Mouse (Mus musculus): ENCODE measurements around the gene Gpr137. TPM values are rescaled to one million over a fixed set of nuclear protein-coding genes. Genes with fewer than 3 reads are reported as not detected.

Gene Gpr137
- total RNA-seq, 2 experiments from 2014 or later: 35.0 to 38.8 TPM

DNA sequence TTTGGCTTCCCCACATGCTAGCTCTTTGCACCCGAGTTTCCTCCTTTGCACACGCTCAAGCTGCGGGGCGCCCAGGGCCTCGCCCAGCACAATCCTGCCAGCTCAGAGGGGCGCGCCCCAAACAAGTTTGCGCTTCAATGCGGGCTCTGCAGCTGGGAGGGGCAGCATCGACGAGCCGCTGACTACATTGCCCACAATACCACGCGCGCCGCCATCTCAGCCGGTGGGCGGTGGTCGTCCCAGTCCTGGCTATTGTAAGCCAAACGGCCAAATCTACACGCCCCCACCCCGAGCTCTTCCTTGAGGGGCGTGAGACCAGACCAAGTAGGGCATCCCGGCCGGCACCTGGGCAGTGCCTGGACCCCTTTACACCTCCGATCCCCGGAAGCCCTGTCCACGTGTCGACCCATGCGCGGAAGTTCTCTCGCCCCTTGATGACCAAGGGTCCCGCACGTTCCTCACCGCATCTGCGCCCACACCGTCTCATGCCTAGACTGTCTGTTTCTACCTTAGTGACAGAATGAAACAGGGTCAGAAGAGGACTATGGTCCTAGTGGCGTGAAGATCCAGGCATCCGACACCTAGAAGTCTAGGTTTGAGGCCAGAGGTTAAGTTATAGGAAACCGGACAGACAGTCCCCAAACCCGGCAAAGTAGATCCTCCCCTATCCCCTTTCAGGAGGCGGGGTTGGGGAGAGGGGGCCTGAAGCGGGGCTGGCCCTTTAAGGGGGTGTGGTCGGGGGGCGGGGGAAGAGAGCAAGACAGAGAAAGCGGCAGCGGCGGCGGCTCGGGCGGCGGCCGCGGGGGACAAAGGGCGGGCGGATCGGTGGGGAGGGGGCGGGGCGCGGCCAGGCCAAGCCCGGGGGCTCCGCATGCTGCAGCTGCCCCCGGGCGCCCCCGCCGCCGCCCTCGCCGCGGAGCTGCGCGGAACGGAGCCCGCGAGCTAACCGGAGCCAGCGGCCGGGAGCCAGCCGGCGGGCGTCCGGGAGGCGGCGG is 32.2 kb upstream of the Gpr137 start, which contains the start of gene Ppp1r14b:
TSS of gene Ppp1r14b (plus strand) at position 758 of the 995 bp plus-strand sequence.
- DNase-seq (ENCODE audit: low spot score): peak; percentile 64
- intact Hi-C loops (cut with DNase I): loop anchor here (5.0 kb wide), 1 partner anchor 48 kb away; no protein-coding TSS in a partner anchor

DNA sequence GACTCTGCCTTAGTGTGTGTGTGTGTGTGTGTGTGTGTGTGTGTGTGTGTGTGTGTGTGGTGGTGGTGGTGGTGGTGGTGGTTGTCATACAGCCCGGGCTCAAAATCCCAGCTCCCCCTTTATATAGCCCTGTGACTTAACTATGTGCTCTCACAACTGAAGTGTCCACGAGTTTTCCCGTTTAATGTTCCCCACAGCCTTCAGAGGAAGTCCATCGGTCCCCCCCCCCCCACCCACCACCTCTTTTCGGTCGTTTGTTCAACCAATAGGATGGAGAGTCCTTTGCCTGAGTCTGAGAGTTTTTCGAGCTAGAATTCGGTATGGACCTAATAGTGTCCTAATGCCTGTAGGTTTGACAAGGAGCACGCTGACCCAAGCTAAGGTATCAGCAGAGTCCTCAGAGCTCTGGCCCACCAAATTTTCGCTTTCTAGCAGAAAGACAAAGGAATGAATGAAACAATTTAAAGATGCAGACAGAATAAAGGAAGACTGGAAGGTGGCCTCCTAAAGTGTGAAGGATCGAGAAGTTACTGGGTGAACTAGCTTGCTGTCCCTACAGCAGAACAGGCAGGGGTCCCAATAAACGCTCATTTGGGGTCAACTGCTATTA is 31.4 kb upstream of the Gpr137 start:
- DNase-seq (ENCODE audit: low spot score): no peak
- intact Hi-C loops (cut with DNase I): no loop called here

DNA sequence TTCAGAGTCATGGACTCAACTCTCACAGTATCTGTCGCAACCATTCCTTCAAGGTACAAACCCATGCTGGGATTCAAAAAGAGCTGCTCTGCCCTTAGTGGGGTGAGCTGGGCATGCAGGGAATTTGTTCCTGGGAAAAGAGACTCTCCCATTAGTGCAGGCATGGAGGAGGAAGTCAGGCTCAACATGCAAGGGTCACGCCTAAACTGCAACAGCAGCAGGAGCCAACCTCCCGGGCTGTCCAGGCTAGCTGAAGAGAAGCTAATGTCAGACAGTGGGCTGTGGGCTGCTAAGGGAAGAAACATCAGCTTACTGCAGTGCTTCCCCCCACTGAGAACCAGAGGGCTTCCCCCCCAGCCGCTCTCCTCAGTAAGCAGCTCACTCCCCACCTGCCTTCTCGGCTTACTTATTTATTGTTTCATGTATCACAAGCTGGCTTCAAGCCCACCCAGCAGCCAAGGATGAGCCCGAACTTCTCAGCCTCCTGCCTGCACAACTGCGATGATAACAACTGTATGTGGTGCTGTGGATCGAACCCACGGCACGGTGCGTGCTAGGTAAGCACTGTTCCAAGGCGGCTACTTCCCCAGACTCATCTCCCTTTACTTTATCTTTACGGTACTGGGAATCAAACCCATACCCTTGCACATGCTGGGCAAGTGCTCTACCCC is 30.1 kb upstream of the Gpr137 start:
- intact Hi-C loops (cut with DNase I): no loop called here
- no peak for DNase-seq (ENCODE audit: low spot score)

DNA sequence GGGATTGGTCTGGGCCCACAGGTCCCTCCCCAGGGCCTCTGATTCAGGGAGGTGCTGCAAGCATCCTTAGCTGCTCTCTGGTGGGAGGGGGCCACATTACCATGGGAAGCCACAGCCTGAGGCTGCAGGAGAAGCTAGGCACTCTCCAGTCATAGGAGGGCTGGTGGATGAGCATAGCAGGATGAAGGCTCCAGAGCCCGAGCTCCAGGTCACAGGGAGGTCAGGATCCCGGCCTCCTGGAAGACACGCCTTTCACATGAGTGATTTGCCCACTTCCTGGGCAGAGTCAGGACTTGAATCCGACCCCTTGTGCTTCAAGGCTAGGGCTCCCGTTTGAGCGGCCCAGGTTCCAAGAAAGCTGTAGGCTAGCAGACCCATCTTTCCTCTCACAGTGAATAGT is 29.4 kb upstream of the Gpr137 start:
- no peak for DNase-seq (ENCODE audit: low spot score)
- intact Hi-C loops (cut with DNase I): no loop called here

DNA sequence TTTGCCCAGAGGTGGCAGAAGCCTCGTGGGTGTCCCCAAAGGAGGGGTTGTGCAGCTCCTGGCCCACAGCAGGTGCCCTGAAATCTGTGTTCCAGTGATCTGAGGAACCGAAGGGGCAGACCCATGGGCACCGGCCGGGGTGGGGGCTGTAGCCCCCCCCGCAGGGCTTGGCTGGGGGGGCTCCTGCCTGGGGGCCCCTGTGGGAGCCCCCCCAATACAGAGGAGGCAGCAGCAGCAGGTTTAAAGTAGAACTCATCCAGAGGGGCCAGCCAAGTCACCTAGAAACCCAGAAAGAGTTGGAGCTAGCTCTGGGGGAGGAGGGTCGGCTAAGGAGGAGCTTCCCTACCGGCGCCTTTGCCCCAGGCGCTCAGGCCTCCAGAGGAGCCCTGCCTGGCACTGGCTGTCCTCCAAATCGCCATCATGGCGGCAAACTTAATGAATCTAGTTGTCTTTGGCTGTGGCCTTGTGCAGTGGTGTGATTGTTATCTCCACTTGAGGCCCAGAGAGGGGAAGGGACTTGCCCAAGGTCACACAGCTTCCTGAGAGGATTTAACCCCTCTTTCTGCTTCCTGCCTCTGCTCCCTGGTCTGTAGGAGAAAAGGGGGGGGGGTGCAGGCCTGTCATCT is 28.3 kb upstream of the Gpr137 start:
- intact Hi-C loops (cut with DNase I): no loop called here

DNA sequence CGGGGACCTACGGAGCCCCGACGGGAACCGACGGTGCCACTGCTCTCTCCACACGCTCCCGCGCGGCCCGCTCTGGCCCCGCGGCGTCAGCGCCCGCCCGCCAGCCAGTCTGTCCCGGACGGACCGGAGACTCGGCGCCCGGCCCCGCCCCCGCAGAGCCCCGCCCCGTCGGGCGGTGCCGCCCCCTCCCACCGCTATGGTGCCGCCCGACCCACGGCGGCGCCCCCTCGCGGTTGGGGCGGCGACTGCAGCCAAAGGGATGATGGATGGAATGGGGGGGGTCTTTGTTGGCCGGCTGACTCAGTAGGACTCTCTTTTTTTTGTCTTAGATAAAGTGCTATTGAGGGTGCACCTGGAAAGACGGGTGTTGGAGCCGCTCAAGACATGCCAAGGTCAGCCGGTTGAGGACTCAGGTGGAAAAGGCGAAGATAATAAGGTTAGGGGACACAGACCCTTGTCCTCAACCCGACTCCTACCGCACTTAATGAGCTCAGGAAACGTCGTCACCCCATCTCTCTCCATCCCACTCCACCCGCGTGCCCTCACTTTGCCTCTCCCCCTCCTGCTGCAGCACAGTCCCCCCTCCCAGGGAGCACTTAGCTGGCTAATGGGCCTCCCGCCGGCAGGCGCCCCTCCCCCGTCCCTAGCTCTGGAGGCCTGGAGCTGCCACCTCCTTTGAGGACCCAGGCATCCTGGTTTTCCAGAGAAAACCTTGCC is 27.5 kb upstream of the Gpr137 start:
- intact Hi-C loops (cut with DNase I): loop anchor here (2.0 kb wide), 2 partner anchors 15 to 47 kb away; no protein-coding TSS in a partner anchor

More for the DNA sequence above, 28.3 kb upstream of the Gpr137 start:
- no peak for DNase-seq (ENCODE audit: low spot score)

DNA sequence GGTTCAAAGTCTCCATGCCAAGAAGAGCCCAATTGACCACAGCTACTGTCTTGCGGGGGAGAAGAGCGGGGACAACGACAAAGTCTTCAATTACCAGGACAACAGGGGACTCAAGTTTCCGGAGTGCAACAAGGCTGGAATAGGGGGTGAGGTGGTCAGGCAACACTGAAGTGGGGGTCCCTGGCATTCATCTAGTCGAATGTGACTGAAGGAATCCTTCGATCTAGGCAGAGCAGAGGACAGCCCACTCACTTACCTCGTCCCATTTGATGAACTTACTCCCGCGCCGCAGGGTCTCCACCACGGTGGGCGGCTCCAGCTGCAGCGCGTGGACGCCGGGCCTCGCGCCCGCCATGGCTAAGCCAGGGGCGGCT is 27.0 kb upstream of the Gpr137 start:
- DNase-seq (ENCODE audit: low spot score): no peak
- intact Hi-C loops (cut with DNase I): loop anchor here (2.0 kb wide), 2 partner anchors 14 to 46 kb away; no protein-coding TSS in a partner anchor

More for the DNA sequence above, 27.5 kb upstream of the Gpr137 start:
- DNase-seq (ENCODE audit: low spot score): peak; percentile 55

DNA sequence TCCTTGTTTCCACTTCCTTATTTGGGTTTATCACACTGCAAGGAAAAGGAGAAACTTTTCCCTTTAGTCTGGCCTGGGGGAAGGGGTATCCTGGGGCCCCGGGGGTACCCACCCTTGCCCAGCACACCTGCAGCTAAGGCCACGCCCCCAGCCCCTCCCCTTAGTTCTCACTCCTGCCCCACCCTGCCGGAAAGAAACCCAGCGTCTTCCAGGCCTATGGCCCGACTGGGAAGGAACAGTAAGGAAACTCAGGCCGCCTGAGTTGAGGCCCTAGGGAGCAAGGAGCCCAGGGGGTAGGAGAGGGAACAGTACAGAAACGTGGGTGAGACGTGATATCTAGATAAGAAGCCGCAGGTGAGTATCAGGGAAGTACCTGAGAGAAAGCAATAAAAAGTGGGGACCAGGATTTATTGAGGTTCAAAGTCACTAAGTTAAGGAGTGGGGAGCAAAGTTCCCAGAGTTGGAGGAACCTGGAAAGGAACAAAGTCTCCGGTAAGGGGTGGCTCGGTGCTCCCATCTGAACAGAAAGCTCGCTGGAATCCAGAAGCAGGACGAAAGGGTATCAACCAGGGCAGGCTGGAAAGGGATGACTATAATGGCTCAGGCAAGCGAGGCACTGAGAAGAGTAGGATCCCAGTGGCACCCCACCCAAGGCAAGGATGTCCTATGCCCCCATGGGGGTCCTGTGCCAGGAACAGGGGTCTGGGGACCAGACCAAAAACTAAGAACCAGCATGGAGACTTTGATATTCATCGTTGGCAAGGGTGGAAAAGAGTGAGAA is 26.4 kb upstream of the Gpr137 start:
- DNase-seq (ENCODE audit: low spot score): no peak
- intact Hi-C loops (cut with DNase I): loop anchor here (2.0 kb wide), 2 partner anchors 14 to 46 kb away; no protein-coding TSS in a partner anchor

DNA sequence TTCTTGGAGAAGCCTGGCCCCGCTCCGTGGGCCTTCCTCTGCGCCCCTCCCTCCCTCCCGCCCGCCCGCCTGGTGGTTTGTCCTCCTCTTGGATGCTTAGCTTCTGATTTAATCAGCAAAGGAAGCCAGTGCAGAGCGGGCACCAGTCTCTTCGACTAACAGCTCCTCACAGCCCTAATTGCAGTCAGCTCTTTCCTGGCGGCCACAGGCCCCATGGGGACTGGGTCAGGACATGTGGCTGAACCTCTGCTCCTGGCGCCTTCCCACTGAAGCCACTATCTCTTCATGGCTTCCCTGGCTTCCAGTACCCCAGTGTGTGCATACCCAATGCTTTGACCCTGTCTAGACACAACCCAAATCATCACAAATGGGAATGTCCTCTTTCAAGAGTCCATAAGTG is 14.2 kb upstream of the Gpr137 start:
- no peak for DNase-seq (ENCODE audit: low spot score)

DNA sequence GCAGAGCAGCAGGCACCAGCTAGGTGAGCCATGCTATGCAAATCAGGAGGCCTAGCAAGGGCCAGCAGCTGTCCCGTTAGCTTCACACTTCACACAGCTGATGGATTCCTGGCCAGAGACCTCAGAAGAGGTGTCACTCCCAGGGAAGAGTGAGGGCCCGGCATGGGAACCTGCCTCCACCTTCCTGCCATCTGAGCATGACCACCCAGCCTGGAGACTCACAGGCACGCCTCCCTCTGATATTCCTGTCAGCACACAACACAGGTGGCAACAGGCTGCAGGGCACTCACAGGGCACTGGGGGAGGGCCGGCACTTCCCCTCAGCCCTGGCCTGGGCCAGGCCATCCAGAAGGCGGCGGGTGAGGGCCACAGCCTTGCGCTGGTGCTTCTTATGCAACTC is 13.1 kb upstream of the Gpr137 start:
- no peak for DNase-seq (ENCODE audit: low spot score)
- intact Hi-C loops (cut with DNase I): loop anchor here (2.0 kb wide), 1 partner anchor 13 kb away; no protein-coding TSS in a partner anchor

More for the DNA sequence above, 14.2 kb upstream of the Gpr137 start:
- intact Hi-C loops (cut with DNase I): no loop called here

DNA sequence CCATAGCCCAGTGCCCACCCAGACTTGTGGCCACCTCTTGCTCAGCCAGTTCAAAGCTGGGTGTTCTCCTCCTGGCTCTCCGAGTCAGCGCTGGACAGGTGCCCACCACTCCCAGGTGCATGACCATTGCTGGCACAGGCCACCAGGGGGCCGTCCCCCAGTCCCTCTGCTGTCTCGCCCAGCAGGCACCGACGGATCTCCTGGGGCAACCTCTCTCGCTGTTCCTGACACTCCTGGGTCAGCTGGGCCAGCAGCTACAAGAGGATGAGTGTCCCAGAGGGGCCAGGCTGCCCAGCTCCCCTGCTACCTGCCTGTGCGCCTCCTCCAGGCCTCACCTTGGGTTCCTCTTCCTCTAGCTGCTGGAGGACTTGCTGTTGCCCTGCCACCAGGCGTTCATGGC is 11.8 kb upstream of the Gpr137 start:
- DNase-seq (ENCODE audit: low spot score): no peak
- intact Hi-C loops (cut with DNase I): loop anchor here (2.0 kb wide), 1 partner anchor 15 kb away; no protein-coding TSS in a partner anchor

DNA sequence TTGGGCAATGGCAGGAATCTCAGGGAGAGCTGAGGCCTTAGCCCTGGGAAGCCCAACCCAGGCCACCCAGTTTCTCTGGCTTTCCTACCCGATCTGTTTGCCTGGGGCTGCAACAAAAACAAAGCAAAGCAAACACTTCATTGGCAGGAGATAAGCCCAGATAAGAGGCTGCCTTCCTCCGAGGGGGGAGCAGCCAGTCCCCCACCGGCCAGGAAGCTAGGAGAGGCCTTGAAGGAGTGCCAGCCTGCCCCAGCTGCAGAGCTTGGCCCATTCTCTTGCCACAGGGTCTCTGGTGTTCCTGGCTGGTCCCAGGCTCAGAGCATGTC is 10.4 kb upstream of the Gpr137 start:
- intact Hi-C loops (cut with DNase I): no loop called here
- DNase-seq (ENCODE audit: low spot score): peak; percentile 48

DNA sequence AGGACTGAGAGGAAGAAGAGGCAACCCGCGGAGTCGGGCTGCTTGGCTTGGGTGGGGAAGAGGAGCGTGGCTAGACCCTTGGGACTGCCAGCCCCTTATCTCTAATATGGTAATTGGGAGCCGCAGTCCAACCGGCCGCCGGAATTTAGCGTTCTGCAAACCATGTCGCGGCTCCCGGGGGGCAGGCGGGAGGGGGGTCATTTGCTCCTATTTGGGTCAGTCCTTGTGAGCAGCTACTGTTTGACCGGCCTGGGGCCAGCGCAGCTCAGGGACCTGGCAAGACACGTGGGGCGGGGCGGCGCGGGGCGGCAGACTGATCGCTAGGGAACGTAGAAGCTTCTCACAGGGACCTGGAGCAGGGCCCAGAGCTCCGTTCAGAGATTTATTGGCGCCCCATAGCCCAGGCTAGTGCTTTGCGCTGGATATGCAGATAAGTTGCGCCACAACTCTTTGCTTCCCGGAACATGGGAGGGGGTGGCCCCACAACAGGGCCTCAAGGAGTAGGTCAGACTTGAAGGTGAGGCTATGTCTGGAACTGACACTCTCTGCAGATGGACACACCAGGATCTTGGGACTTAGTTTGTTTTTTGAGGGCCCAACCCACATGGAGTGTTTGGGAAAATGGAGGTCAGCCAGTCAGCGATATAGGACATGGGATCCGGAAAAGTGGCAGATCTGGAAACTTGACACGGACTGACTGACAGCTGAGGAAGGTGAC is 9.9 kb upstream of the Gpr137 start:
- DNase-seq (ENCODE audit: low spot score): peak; percentile 82
- intact Hi-C loops (cut with DNase I): loop anchor here (1.0 kb wide), 1 partner anchor 11 kb away; the partner anchor contains the start of gene Bad

DNA sequence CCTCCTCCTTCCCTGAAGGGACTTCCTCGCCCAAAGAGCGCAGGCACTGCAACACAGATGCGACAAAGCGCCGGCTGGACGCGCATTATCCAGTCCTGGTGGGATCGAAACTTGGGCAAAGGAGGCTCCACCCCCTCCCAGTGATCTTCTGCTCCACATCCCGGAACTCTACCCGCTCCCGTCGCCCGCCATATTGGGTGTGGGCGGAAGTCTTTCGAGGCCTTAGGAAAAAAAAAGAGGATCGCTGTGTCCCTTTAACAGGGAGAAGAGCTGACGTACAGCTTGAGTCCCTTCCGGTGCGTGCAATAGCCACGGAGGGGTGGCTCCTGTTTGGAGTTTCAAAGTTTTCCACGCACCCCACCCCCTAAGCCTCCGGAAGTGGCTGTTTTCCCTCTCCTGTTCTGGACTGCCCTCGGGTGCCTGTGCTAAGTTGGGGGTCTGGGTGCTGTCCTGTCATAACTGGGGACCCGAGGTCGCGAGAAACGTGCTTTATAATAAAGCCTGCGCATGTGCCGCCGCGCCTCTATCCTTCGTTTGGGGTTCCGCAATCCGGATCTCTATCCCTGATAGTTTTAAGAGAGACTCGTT is 9.2 kb upstream of the Gpr137 start:
- peak; percentile 96 for DNase-seq (ENCODE audit: low spot score)
- intact Hi-C loops (cut with DNase I): loop anchor here (1.0 kb wide), 1 partner anchor 10 kb away; the partner anchor contains the start of gene Bad

DNA sequence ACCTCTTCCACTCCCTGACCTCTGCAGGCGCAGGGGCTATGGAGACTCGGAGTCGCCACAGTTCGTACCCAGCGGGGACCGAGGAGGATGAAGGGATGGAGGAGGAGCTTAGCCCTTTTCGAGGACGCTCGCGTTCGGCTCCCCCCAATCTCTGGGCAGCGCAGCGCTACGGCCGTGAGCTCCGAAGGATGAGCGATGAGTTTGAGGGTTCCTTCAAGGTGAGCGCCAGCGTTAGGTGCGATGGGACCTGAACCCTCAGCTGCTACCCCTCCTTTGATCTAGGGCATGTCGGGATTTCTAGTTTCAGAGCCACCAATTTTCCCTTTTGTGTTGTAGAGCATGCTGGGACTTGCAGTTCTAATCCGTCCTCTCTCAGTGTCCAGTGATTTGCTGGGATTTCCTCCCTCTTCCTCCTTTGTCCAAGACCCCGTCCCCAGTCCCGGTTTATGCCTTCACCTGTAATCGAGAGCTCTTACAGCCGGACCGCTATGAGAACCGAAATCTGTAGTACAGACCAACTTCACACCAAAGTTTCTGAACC is 8.4 kb upstream of the Gpr137 start:
- no peak for DNase-seq (ENCODE audit: low spot score)
- intact Hi-C loops (cut with DNase I): loop anchor here (1.0 kb wide), 1 partner anchor 9 kb away; the partner anchor contains the start of gene Bad

DNA sequence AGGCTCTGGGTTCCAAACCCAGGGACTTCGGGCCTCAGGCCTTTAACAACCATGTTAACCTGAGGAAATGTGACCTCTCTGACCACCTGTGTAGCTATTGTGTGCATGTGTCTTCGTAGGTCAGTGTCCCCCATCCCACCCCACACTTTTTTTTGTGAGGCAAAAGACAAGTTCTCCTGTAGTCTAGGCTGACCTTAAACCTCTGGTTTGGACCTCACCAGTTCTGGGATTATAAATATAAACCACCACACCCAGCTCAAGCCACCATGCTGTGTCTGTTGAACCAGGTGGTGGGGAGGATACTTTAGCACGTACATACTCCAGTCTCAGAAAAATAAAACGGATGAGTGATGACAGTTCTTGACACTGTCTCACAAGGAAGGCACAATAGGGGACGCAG is 7.7 kb upstream of the Gpr137 start:
- no peak for DNase-seq (ENCODE audit: low spot score)
- intact Hi-C loops (cut with DNase I): loop anchor here (5.0 kb wide), 1 partner anchor 703 kb away; no protein-coding TSS in a partner anchor

DNA sequence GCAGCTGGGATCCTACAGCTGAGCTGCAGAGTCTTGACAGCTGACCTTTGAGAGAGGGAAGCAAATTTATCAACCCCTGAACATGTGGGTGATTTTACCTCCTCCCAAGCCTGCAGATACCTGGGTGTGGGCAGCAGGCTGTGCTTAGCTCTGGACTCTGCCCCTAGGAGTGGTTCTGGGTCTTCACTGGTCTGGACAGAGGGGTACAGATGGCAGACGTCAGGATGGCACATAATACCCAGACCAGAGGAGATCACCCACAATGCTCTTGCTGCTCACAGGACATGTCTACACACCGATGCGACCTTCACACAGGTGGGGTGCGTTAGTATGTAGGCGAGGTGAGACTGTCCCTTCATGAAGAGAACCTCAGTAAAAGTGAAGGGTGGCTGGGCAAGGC is 7.3 kb upstream of the Gpr137 start:
- DNase-seq (ENCODE audit: low spot score): no peak
- intact Hi-C loops (cut with DNase I): loop anchor here (5.0 kb wide), 1 partner anchor 702 kb away; no protein-coding TSS in a partner anchor
